Mouse (Mus musculus): ENCODE results near the gene Bcl6b.

Bcl6b gene

GRCm38 (mm10) chr11:70179401-70179800, 50.2 kb downstream of the Bcl6b start:
- no peak for ATAC-seq (ENCODE audit: insufficient number of reproducible peaks, low FRiP score, low TSS enrichment)

- ATAC-seq (ENCODE audit: insufficient number of reproducible peaks, low FRiP score, low TSS enrichment): no peak
Observed at GRCm38 (mm10) chr11:70178756-70179155, 50.8 kb downstream of the Bcl6b start.

GRCm38 (mm10) chr11:70178311-70178710, 51.3 kb downstream of the Bcl6b start:
- no peak for ATAC-seq (ENCODE audit: insufficient number of reproducible peaks, low FRiP score, low TSS enrichment)

- ATAC-seq (ENCODE audit: insufficient number of reproducible peaks, low FRiP score, low TSS enrichment): no peak
Observed at GRCm38 (mm10) chr11:70177647-70178046, 52.0 kb downstream of the Bcl6b start.

GRCm38 (mm10) chr11:70174491-70174890, 55.1 kb downstream of the Bcl6b start:
- no peak for ATAC-seq (ENCODE audit: insufficient number of reproducible peaks, low FRiP score, low TSS enrichment)
